Mouse (Mus musculus) olfactory bulb, adult 2 months (tissue): ENCODE results near the gene Vmn2r26. TPM values are rescaled to one million over a fixed set of nuclear protein-coding genes. Genes with fewer than 3 reads are reported as not detected.
"Not testable (repeated sequence)": the region's sequence is repeated elsewhere in the genome, so short reads cannot be mapped to it uniquely, and the experiment has no call there.

Experiments
- H3K27ac ChIP-seq: fragments of 200-500 bp; 2 replicates; pipeline ENCODE4 v1.5.1; 2012; ENCODE audit warnings: low read depth, low read length; ENCODE audit not compliant: insufficient read depth
- H3K4me1 ChIP-seq: fragments of 200-500 bp; 2 replicates; pipeline ENCODE4 v1.6.1; 2012; ENCODE audit warnings: low read length; ENCODE audit not compliant: control insufficient read depth, insufficient read depth
- H3K4me3 ChIP-seq: fragments of 200-500 bp; 2 replicates; pipeline ENCODE4 v1.5.1; 2012; ENCODE audit warnings: mild to moderate bottlenecking, low read depth, low read length, moderate library complexity; ENCODE audit not compliant: insufficient read depth
- CTCF ChIP-seq: fragments of 200-500 bp; IDR thresholded peaks from 2 replicates; pipeline ENCODE4 v1.5.1; 2012; ENCODE audit warnings: low read depth, mild to moderate bottlenecking, low read length, moderate library complexity; ENCODE audit not compliant: insufficient read depth
- POLR2A ChIP-seq: fragments of 200-500 bp; IDR thresholded peaks from 2 replicates; pipeline ENCODE4 v1.6.1; 2012; ENCODE audit warnings: mild to moderate bottlenecking, low read depth, low read length, moderate library complexity; ENCODE audit not compliant: insufficient read depth
- WGBS: fragments of 180-500 bp; shearing (Covaris S2); methylation state at CpG from one replicate; pipeline ENCODE4 v1.1.7; 2018; 5-methylcytosine and 5-hydroxymethylcytosine counted together
- polyA plus RNA-seq: library from polyadenylated mRNA; stranded (reverse); fragments of >200 nt; gene quantifications from 2 replicates; pipeline ENCODE4 v1.2.4, GENCODE M21; 2012; ENCODE audit warnings: low replicate concordance; ENCODE audit not compliant: missing spikeins, insufficient read depth, insufficient read length

The Vmn2r26 gene
- not detected in 2 replicates for polyA plus RNA-seq

- not testable (repeated sequence) for H3K27ac ChIP-seq, H3K4me1 ChIP-seq, H3K4me3 ChIP-seq
- 68% methylated on average over 1 of the region's 1 CpGs for WGBS
Measured at GRCm38 (mm10) chr6:124024268-124024667, at the start of gene Vmn2r26. TSS of gene Vmn2r26 (plus strand) at chr6:124024568.

GRCm38 (mm10) chr6:124020841-124021240 lies 3.5 kb upstream of the Vmn2r26 start:
- Histone ChIP-seq H3K4me3 (no peak overlapping the region), H3K4me1 (no peaks in the 10 kb centered on the region), H3K27ac (no peak overlapping the region)
- 59% methylated on average over 1 of the region's 1 CpGs for WGBS
- TF ChIP-seq CTCF (no peak), POLR2A (no peak)

- no peak for TF ChIP-seq POLR2A
- Histone ChIP-seq H3K27ac (no peak overlapping the region), H3K4me1 (no peaks in the 10 kb centered on the region), H3K4me3 (no peak overlapping the region)
Measured at GRCm38 (mm10) chr6:124048388-124048787, 24.0 kb downstream of the Vmn2r26 start.

- not testable (repeated sequence) for H3K27ac ChIP-seq, H3K4me1 ChIP-seq, H3K4me3 ChIP-seq
Measured at GRCm38 (mm10) chr6:124053611-124054010, 29.2 kb downstream of the Vmn2r26 start.

GRCm38 (mm10) chr6:124102334-124102733 lies 78.0 kb downstream of the Vmn2r26 start:
- Histone ChIP-seq H3K27ac (no peak overlapping the region), H3K4me3 (no peak overlapping the region), H3K4me1 (no peaks in the 10 kb centered on the region)
- no peak for TF ChIP-seq CTCF
- no peak for TF ChIP-seq POLR2A
- WGBS, result 77% methylated on average over 4 of the region's 4 CpGs

Other genes with a start within 250 kb of the Vmn2r26 start
- gene Vmn2r24, start 245.7 kb upstream of the Vmn2r26 start, polyA plus RNA-seq, result not detected in 2 replicates
- not detected in 2 replicates for gene Vmn2r25, start 171.1 kb upstream of the Vmn2r26 start, polyA plus RNA-seq
- gene Vmn2r27, start 207.3 kb downstream of the Vmn2r26 start, polyA plus RNA-seq, result not detected in 2 replicates